11 mouse cellular contexts compared by ENCODE assay signal in genomic region chrX:96052798-96053197, GRCm38 (mm10). TPM values are rescaled to one million over a fixed set of nuclear protein-coding genes. Genes with fewer than 3 reads are reported as not detected.
A peak's percentile ranks its signal among the peaks of the same experiment; 100 is the strongest.
DNase-seq lines count a peak whose midpoint lies in the region; ATAC-seq and TF ChIP-seq lines count a peak whose summit lies in the region.
"Had no signal": no experiment of that assay in that cellular context is flagged by ENCODE, and none has a peak within 500 bp of the region (broad histone marks: within the 10 kb centered on the region; RNA-seq: fewer than 3 reads in every experiment).

No protein-coding gene starts in this region.

- DNase-seq in limb, embryonic 14.5 days (ENCODE audit: low spot score): peak; percentile 22
- no peak for DNase-seq in limb, embryonic 10.5 days (ENCODE audit: low spot score)
- DNase-seq in adrenal gland, postnatal 14 days: peak; percentile 38
- DNase-seq in lung, postnatal 25 days (ENCODE audit: low spot score): peak; percentile 26
- DNase-seq in frontal cortex, postnatal 25 days (ENCODE audit: low spot score in 2 of 2): no peak
- no peak for DNase-seq in frontal cortex, postnatal 10 days (ENCODE audit: low spot score in 2 of 2)
- DNase-seq: thymus, postnatal 36 days had no signal

- TF ChIP-seq POLR2A in limb, embryonic 14.5 days (IDR thresholded peaks at IDR 0.05; ENCODE audit: borderline replicate concordance, extremely low read depth, insufficient read depth, insufficient read length): no peak

- H3K27ac ChIP-seq in limb, embryonic 14.5 days (replicated peaks; ENCODE audit: low read depth, low read length): no peak overlapping the region
- no peak overlapping the region for H3K27ac ChIP-seq in limb, embryonic 10.5 days
- peak overlapping the region; percentile 28; the same call in 1 of the 2 replicates for H3K27ac ChIP-seq in heart, embryonic 13.5 days (replicated peaks)
- H3K27ac ChIP-seq: left cerebral cortex, adult 2 months had no signal

- no peaks in the 10 kb centered on the region for H3K4me1 ChIP-seq in limb, embryonic 14.5 days (ENCODE audit: control insufficient read depth, insufficient read depth, low read length)
- no peaks in the 10 kb centered on the region for H3K4me1 ChIP-seq in limb, embryonic 10.5 days
- H3K4me1 ChIP-seq in heart, embryonic 13.5 days: no peaks in the 10 kb centered on the region
- H3K4me1 ChIP-seq: megakaryocyte, embryonic 14.5 days had no signal

- WGBS in limb, embryonic 14.5 days: 57% methylated on average over 1 of the region's 1 CpGs
- 71% methylated on average over 1 of the region's 1 CpGs for WGBS in limb, embryonic 10.5 days
- WGBS in heart, embryonic 13.5 days: 17% methylated on average over 1 of the region's 1 CpGs

- H3K9me3 ChIP-seq in limb, embryonic 14.5 days (ENCODE audit: control insufficient read depth, low read length): no peaks in the 10 kb centered on the region
- H3K9me3 ChIP-seq in limb, embryonic 10.5 days (replicated peaks): no peaks in the 10 kb centered on the region
- no peaks in the 10 kb centered on the region for H3K9me3 ChIP-seq in heart, embryonic 13.5 days
- H3K9me3 ChIP-seq: megakaryocyte, embryonic 14.5 days had no signal

- no peak for ATAC-seq in limb, embryonic 14.5 days (ENCODE audit: low FRiP score, low read depth)
- no peak for ATAC-seq in heart, embryonic 13.5 days (ENCODE audit: extremely low read depth, insufficient number of reproducible peaks, low FRiP score, low TSS enrichment)
- ATAC-seq in erythroblast, adult 5-6 weeks (replicated peaks; ENCODE audit: low FRiP score, poor library complexity, severe bottlenecking): no peak

- H3K4me3 ChIP-seq in limb, embryonic 14.5 days (replicated peaks; ENCODE audit: low read length): no peak overlapping the region
- H3K4me3 ChIP-seq in limb, embryonic 10.5 days: no peak overlapping the region
- no peak overlapping the region for H3K4me3 ChIP-seq in heart, embryonic 13.5 days
- H3K4me3 ChIP-seq: left cerebral cortex, adult 2 months; megakaryocyte, embryonic 14.5 days had no signal

- H3K4me2 ChIP-seq in limb, embryonic 14.5 days (replicated peaks; ENCODE audit: low read depth, low read length, severe bottlenecking): no peak overlapping the region
- H3K4me2 ChIP-seq in heart, embryonic 13.5 days: no peak overlapping the region

- H3K9ac ChIP-seq in limb, embryonic 14.5 days (ENCODE audit: low read depth, low read length, severe bottlenecking): no peak overlapping the region
- H3K9ac ChIP-seq in heart, embryonic 13.5 days: no peak overlapping the region

- no peaks in the 10 kb centered on the region for H3K27me3 ChIP-seq in limb, embryonic 14.5 days (ENCODE audit: control insufficient read depth, insufficient read depth, low read length)
- peaks cover 53% of the 10 kb centered on the region for H3K27me3 ChIP-seq in limb, embryonic 10.5 days (ENCODE audit: low read depth, poor library complexity, severe bottlenecking)
- no peaks in the 10 kb centered on the region for H3K27me3 ChIP-seq in heart, embryonic 13.5 days (replicated peaks)

- H3K36me3 ChIP-seq in limb, embryonic 14.5 days (ENCODE audit: control insufficient read depth, insufficient read depth, low read length): no peaks in the 10 kb centered on the region
- H3K36me3 ChIP-seq in limb, embryonic 10.5 days: no peaks in the 10 kb centered on the region
- no peaks in the 10 kb centered on the region for H3K36me3 ChIP-seq in heart, embryonic 13.5 days

RNA-seq across cellular contexts. Expression of gene Msn, which starts 43.0 kb away (rescaled TPM):
- polyA plus RNA-seq in limb, embryonic 14.5 days (2012; rRNA removed): 87.6 and 93.3 TPM in 2 replicates
- 104 and 107 TPM in 2 replicates for polyA plus RNA-seq in limb, embryonic 14.5 days (2014; fragmentation: Nextera tagmentation; extraction: Ambion mirVana)
- 98.5 and 100 TPM in 2 replicates for polyA plus RNA-seq in limb, embryonic 10.5 days (2016; fragmentation: Nextera tagmentation; extraction: Ambion mirVana)
- 147 and 191 TPM in 2 replicates for total RNA-seq in adrenal gland, postnatal 14 days (2021)
- polyA plus RNA-seq in heart, embryonic 13.5 days (2015; fragmentation: Nextera tagmentation; extraction: Ambion mirVana): 180 and 183 TPM in 2 replicates
- 110 and 131 TPM in 2 replicates for total RNA-seq in erythroblast, adult 5-6 weeks (2015; ENCODE audit: low replicate concordance)
- total RNA-seq in erythroblast, adult 5-6 weeks (2017; ENCODE audit: low replicate concordance): 38.0 and 38.9 TPM in 2 replicates

Comparison
In these comparisons a context has a peak if more than half of its experiments do, and no peak if none do; other contexts are left out.
1. DNase-seq: peak in limb, embryonic 14.5 days (single experiment), adrenal gland, postnatal 14 days (single experiment) and lung, postnatal 25 days (single experiment); none in limb, embryonic 10.5 days (single experiment), frontal cortex, postnatal 25 days (0 of 2) and frontal cortex, postnatal 10 days (0 of 2).